Mouse (Mus musculus) NIH3T3 (cell line): ENCODE measurements at regions not wholly inside any gene's neighbourhood (a gene's known extent, or its start where the extent isn't known, plus 50 kb on each side); places are given as distances from the start of the nearest gene placed in this dataset.

Experiments
- DNase-seq: peaks from one replicate; pipeline ENCODE4 v3.0.0-alpha.2; 2012; ENCODE audit warnings: low read depth

DNA sequence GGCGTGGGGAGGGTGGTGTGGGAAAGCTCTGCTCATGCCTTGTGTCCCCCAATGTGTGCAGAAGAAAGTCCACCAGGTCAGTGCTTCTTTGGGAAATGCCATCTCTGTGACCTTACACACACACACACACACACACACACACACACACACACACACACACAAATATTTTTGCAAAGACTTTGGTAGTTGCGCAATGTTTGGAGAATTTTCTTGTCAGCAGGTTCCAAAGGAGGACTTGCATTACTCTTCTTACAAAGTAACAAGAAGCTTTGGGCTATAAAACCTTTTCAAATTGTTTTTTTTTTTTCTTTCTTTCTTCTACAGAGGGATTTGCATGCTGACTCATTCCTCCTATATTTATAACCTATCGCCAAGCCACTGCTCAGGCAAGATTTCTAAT lies 59.1 kb upstream of the Npvf start:
- peak; percentile 73 for DNase-seq

DNA sequence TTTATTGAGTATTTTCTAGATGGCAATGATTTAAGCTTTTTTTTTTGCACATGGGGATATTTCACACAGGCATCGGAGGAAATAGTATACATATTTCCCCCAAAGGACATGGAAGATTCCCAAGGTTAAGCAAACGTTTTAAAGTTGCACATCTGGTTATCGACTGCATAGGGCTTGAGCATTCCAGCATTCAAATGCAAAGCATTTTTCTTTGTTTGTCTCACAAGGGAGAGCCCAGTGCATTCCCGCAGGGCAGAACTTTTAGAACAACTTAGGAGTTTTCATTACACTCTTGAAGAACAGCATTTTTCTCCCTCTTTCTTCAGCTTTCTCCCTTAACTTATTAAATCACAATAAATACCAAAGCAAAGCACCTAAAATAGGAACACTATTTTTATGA lies 64.4 kb upstream of the Npvf start:
- peak; percentile 43 for DNase-seq

DNA sequence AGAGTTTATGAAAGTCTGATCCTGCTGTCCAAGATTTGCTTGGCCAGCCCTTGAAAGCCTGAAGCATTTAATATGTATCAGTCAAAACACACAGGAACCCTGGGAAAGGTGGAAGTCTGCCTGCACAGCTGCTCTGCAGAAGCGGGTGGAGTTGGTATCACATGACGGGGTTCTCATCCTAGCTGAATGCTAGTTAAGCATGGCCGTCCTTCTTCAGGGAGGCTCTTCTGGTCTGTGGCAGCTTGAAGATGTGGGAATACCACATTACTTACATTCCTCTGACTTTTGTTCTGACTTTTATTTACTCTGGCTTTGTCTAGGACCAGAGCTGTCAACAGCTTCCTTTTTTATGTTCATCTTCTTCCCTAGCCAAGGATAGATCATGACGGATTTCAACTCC lies 66.1 kb upstream of the Npvf start:
- peak; percentile 92 for DNase-seq

DNA sequence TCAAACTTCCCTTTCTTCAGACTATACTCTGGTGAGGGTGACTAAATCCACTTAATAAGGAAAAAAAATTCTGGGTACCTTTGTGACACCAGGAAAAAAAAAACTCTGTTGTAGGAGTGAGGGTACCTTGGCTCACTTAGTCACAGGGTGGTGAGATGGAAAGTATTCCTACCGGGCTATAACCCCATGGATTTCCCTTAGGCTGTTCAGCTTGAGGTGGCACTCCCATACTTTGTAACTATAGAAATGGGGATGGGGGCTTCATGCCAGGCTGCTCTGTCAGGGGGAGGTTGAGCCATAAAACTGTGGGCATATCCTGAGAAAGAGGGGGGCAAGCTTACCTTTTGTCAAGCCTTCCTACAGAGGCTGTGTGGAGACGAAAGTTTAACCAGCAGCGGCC lies 71.4 kb upstream of the Npvf start:
- DNase-seq, result no peak

DNA sequence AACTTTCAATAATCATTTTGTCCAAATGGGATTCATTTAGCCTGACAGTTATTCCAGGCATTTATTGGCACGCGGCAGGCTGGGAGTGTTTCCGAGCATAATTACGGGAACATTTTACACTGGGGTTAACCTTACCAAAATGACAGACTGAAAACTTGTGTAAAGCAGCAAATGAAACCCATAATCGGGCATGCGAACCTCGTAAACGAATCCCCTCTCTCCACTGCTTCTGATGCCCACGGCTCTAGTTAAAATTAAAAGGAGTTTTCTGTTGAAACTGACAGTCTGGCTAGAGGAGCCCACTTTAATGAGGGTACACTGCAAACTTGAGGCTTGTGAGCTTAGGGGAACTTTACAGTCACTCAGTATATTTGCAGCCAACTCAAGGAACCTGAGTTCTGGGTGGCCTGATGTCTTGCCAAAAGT lies 71.9 kb upstream of the Npvf start:
- DNase-seq, result no peak

DNA sequence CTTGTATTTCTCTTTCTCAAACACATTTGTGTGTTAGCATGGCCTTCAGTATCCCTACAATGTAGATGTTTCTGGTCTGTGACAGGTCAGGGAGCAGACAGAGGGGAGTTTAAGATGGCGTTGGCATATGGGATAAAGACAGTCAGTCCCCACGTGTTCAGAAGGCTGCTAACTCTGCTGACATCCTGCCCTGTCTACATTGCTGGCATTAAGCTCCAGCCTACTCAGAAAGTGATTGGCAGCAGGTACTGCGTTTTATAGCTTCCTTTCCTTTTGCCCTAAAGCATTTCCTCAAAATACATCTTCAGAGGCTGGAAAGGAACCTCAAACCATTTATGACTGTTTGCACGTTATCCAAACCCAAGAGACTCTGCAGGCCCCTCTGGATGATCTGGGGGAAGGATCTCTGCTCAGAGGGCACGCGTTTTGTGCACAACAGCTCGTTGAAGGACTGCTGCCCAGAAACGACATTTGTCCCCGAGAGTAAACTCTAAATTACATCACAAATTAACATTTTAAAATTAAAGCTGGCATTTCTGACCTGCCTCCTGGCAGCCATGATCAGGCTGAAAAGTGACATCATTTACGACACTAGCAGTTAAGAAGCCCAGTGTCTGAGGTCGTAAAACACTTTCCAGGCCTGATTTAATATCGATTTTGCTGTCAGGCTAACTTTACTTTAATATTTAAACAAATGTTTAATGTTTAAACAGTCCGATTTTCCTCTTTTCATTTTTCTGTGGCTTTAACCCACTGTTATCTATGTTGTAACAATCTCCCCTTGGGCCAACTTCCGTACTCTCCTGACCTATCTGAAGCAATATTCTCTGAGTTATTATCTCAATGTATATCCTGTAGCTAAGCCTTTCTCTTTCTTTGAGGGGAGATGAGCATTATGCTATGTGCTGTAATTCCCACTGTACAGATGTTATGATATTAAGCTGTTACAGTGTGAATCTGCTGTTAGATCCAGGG lies 76.8 kb upstream of the Npvf start:
- DNase-seq, result no peak

DNA sequence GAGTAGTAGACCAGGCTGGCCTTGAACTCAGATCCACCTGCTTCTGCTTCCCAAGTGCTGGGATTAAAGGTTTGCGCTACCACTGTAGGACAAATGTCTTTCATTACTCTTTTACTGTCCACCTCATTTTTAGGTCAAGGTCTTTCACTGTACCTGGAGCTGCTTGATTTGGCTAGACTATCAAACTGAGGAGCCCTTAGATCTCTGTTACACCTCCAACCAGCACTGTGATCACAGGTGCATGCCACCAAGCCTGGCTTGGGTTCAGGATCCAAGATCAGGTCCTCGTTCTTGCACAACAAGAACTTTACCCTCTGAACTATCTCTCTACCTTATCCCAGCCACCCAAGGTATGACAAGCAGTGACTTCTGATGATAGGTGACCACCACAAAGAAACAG lies 80.5 kb upstream of the Npvf start:
- no peak for DNase-seq

DNA sequence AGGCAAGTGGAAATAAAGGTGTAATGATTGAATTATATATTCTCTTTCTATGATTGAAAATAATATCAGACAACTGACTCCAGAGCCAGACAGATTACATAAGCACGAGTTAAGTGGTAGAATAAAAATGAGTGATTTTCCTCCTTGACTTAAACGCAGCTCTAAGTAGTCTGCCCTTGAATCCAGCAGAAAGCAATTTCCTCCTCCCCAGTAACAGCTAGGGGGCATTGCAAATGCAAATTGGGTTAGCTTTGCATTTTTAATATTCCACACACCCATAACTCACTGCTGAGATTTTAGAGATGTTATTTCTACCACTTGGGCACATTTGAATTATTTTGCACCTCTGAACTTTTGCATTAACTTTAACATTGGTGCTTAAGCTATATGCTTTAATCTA lies 81.6 kb upstream of the Npvf start:
- DNase-seq, result no peak

DNA sequence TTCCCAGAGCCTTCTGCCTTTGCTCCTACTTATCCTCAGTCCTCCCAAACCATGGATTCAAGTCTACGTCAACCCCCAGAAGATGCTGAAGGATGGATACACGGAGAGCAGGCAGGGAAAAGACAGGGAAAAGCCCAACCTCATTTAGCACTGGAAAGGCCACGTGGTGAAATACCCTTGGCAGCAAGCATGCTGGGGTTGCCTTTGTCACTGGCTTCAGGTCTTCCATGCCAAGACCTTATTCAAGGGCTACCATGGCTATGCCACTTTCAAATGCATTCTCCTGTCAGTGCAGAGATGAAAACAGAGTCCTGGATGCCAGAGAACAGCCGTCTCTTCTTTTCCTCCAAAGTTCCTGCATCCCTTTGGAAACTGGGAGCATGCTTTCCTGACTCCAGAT lies 87.8 kb upstream of the Npvf start:
- no peak for DNase-seq

DNA sequence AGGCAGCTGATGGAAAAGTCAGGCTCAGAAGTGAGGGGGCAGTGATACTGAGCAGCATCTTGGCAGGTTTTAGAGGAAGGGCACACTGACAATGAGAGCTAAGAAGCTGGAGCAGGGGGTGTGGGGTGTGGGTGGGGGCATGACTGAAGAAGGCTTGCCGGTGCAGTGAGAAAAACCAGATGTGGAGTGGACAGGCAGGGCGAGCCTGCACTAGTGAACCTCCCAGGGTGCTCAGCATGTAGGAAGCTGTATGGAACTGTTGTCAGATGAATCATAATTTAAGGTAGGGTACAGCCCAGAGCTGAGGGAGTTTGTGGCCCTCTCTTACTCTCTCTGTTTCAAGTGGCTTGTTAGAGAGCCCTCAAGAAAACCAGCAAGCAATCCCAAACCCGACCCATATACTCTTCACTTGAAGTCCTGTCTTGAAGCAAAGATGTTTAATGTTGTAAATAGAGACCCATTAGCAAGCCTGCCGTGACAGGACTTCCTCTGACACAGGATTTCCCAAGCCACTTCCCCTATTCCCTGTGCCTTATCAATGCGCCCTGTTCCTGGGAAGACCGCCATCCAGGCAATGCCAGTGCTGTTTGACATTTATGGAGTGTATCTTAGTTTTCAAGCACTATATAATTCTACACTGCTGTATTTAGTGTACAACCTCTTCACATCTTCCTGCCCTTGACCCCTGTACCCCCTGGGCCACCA lies 90.4 kb upstream of the Npvf start:
- peak; percentile 32 for DNase-seq

DNA sequence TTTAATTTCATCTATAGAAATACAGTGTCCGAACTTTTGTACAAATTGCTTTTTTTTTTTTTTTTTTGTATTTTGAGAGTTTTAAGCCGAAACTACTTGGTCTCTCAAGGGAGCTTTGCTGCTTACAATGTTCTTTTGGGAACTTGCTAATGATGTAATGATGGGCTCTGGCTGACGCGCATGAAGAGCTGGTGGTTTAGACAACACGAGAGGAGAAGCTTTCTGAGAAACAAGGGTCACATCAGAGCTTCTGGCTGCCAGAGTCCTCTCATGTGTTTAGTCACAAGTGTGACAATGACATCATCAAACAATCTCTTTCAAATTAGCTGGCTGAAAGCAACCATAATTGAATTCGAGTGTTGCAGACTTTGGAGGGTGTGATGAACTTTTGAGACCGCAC lies 98.9 kb upstream of the Npvf start:
- DNase-seq, result no peak

DNA sequence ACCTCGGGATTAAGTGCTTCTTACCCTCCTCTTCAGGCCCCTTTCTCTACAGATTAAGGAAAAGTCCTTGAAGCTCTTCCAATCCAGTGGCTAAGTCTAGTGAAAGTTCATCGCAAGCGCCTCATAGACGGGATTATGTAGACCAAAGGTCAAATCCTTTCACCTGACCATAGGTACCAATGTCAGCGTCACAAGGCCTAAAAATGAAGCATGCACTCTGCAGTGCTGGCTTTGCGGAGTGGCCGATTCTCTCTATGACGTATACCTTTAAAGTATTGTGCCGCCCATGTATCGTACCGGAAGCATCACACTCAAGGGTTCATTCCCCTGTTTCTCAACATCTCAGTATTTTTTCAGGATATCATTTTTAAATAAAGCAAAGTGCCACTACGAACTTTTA lies 100.5 kb upstream of the Npvf start:
- no peak for DNase-seq

DNA sequence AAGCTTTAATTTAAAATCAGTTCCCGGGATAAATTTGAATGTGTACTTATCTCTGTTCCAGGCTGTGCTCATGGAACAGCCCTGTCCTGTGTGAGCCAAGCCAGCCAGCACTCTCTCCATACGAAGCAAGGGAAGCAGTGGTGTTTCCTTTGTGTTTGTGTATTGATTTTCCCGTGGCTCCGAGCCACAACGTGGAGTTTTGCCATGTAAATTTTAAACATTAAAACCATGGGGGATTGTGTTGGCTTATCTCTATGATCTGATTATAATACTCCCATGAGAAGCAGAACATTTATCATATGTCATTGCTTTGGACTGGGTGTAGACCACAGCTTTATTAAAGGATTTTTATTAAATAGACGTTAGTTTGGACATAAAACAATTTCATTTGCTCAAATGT lies 106.1 kb upstream of the Npvf start:
- peak; percentile 60 for DNase-seq

DNA sequence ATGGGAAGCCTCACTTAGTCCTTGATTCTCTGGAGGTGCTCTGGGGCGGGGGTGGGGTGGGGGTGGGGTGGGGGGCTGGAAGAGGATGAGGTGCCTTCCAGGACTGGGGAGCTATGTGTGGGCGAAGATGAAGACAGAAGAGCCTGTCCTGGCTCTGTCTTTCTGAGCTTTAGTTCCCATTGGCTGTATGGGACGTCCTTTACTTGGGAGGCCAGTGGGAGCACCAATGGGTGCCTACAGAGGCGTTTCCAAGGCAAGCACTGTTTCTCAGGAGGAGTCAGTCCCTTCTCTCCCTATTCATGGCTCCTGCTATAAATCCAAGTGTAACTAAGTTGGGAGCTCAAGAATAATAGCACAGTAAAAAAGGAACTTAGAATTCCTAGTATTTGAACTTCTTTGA lies 108.9 kb upstream of the Npvf start:
- peak; percentile 61 for DNase-seq

DNA sequence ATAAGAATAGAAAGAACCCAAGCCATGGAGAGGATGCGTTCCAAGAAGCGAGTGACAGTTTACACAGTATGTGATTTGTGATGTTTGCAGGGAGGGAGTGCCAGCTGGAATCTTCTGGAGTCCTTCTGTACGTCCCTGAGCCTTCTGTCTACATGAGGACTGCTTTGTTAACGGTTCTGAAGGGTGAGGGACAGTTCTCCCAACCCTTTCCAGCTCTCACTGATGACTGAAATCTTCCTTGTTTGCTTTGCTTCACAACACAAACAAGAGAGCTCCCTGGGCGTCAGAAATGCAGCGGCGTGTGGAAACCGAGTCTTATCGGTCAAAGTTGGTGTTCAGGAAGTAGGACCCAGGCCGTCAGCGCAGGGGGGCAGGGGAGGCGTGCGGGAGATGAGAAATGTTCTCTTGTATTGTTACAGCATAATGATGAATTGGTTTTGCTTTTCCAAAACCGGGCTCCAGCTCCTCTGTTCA lies 112.2 kb upstream of the Npvf start:
- DNase-seq, result no peak

DNA sequence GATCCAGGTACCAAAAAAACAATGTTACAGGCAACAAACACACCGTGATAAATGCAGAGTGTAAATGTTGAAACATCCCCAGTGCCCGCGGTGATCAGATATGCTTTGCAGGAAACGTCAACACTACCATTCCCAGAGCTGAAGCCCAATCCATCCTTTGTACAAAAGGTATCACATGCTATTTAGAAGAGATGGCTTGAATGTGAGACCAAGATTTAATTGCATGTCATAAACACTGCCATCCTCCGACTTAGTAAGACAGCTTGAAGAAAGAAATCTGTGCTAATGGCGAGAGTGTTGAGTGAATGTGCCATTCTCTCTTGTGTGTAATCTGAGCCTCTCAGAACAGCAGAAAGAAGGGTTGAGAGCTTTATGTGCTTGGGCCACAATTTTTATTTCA lies 112.9 kb upstream of the Npvf start:
- no peak for DNase-seq

DNA sequence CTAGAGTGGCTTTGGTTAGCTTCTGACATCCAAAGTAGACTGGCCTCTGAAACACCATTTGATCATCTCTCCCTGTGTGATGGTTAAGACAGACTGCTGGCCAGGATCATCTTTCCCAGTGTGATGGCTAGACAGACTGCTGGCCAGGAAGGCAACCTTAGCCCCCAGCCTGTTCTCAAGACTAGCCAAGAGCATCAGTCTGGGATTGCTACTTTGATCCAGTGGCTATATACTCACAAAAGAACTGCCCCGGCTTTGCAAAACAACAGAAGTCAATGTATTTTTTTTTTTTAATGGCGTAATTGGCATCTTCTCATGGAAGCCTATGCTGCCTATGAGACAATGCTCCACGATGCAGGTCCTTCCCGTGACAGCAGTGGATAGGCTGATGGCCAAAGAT lies 113.6 kb upstream of the Npvf start:
- no peak for DNase-seq

DNA sequence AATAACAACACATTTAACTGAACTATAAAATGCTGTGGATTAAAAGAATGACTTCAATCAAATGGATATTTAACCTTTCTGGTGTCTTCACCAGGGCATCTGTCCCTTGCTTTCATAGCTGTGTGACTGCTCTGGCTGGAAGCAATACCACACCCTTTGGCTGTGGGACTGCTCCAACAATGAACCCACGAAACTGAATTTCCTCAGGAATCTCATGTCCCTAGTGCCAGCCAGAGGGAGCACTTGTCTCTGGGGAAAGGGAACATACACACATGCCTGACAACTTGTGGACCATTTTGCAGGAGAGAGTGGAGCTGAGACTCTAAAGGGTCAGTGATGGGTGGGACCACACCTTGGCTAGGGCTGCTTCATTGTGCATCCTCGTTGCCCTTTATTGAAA lies 114.9 kb upstream of the Npvf start:
- no peak for DNase-seq

DNA sequence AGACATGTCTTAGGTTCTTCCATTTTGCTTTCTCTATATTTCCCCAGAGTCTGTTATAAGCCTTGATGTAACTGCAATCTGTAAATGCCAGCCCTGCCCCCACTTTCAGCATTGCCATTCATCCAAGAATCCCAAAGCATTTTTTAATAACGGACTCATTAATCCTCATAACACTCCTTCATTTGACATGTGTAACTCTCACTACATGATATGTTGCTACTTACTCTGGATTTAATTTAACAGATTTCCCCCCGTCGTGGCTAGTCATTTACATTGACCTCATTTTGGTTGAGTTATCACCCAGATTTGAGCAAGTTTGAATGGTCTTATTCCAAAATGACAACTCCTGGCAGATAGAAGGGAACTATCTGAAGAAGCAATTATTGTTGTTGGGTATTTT lies 116.2 kb upstream of the Npvf start:
- no peak for DNase-seq

DNA sequence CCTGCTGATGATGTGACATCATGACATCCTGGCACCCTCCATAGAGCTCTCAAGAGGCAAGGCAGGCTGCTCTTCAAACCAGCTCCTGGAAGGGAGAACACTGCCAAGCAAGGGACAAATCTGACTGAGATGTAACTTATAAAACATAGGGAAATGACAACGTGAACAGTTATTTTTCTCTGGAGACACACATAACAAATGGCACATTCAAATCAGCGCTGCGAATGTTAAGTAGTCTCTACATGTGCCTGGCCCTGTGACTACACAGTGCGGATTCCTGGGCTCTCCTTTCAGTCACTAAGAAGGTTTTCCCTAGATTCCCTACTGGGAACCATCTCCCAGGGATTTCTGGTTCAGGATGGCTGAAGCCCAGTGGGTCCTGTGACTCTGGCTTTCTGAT lies 121.4 kb upstream of the Npvf start:
- no peak for DNase-seq

DNA sequence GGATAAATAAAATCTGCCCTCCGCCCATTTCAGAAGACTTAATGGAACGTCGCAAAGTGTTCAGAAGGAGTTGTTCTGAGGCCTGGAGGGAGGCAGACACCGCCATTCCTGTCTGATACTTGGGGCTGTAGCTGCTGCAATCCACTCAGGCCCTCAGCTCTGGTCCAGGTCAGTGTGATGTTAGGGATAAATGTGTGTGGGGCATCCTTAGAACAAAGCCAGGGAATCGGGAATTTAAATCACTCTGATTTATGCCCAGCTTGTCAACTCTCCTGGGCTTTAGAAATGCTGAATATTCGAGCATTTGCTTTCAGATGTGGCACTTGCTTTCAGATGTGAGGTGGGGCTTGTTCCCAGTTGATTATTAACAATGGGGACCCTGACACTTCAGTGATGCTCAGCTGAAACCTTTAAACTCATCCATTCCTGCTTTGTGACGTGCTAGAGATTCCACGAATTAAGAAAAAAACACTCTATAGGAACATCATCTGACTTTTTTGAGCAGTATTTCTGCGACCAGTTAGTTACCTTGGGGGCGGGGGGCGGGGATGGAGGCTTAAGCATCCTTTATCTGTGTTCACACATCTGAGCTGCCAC lies 122.1 kb upstream of the Npvf start:
- DNase-seq, result no peak

DNA sequence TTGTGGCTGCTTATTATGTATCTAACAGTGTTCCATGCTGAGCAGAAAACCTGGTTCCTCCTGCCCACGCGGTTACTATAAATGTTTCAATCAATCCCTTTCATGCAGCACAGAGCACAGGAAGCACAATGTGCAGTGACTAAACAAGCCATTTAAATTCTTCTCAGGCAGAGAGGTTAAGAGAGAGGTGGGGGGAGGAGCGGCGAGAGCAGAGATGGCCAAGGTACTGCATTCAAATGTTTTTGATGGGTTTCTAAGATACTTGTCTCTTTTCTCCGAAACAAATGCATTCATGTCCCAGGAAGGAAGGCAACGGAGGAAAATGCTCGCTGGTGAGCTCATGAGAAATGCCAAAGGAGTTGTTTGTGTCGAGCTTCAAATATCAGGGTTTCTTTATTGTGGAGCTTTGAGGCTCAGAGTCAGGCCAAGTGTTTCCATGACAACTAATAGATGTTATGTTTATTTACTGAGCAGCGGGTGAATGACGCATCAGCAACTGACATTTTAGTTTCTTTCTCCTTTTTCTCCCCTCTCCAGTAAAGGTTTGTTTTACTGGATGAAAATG lies 122.8 kb upstream of the Npvf start:
- DNase-seq, result peak; percentile 89

DNA sequence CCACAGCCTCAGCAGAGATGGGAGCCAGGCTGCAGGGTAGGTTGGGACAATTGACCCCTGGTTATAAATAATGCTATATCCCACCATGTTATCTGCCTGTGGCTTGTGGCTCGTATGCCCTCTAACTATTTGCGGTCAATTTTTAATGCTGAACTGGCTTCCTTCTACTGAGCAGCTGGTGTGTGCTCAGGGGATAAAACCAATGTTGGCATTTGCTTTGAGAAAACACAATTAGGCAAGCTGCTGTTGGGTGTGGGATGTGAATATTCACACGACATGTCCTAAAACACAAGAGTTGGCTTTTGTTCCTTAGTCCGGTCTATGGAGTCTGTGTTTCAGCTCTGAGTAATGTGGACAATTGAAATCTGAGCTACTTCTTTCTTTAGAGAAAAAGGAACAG lies 123.6 kb upstream of the Npvf start:
- DNase-seq, result no peak
